Mouse (Mus musculus): Measurements from ENCODE around the gene Cdrt4. TPM values are rescaled to one million over a fixed set of nuclear protein-coding genes. Genes with fewer than 3 reads are reported as not detected.
A peak's percentile ranks its signal among the peaks of the same experiment; 100 is the strongest.

Gene Cdrt4
- total RNA-seq (2021) = not detected

DNA sequence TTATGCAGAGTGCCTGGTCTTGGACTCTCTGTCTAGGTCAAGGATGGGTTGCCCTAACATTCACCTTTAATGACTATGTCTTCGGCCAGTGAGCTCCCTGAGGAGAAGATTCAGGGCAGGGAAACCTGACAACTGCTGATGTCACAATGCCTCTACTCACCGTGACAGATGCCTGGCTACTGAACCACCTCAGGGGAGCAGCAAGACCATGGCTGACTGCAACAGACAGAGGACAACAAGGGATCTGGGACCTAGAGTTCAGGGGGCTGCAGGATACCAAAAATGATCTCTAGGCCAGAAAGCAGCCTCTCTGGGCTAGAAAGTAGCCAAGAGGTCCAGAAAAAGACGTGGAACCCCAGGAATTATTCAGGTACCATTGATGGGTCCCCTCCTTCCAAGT lies at the start of gene Cdrt4:
TSS of gene Cdrt4 (plus strand) at position 182 of the 400 bp plus-strand sequence.
- no peak for DNase-seq
- intact Hi-C loops (cut with DNase I) = no loop called here

DNA sequence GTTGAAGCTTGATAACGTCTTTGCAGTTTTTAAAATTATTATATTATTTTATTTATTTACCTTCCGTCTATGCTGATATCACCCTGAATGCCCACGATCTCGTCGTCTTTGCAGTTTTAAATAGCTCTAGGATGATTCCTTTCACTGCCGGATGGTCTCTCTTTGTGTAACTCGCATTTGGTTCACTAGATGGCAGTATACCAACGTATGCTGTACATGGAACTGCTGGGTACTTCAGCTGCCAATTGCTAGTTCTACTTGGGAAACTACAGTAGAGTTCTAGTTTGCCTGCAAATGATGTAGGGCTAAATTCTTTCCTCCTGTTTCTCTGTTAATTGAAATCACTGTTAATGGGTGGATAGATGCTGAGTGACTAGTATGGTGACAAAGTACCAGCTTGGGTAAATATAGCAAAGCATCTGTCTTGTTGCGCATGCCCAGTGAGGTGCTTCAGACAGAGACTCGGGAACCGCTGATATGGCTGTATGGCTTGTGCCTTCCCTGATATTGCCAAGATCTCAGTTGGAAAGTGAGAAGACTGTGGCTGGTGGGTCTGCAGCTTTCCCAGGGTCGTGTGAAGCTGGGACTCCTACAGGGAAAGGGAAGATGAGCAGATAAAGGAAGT lies 49.2 kb upstream of the Cdrt4 start:
- DNase-seq = peak; percentile 84 to 90
- intact Hi-C loops (cut with DNase I) = loop anchor here (2.0 kb wide), 1 partner anchor 269 kb away; no protein-coding TSS in a partner anchor

DNA sequence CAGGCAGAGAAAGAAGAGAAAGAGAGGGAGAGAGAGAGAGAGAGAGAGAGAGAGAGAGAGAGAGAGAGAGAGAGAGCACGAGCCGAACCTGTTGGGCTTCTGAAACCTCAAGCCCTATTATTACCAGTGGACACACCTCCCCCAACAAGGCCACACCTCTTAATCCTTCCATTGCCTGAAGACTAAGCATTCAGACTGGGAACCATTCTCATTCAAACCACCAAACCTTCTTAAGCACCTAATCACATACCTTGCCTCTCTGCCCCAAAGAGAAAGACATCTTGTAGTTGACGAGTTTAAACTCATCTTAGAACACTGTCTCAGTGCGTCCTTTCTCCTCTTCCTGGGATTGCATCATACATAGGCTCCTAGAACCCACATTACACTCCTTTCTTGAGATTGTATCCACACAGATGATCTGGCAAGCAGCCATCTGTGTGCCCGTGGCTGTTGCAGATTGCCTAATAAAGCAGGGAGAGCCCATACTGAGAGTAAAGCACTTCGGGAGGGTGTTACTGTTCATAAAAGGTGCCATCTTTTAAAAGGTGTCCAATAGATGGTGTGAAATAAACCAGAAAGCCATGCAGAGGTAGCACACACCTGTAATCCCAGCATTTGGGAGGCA lies 47.0 kb upstream of the Cdrt4 start:
- DNase-seq = no peak
- intact Hi-C loops (cut with DNase I) = loop anchor here (2.0 kb wide), 1 partner anchor 267 kb away; no protein-coding TSS in a partner anchor

DNA sequence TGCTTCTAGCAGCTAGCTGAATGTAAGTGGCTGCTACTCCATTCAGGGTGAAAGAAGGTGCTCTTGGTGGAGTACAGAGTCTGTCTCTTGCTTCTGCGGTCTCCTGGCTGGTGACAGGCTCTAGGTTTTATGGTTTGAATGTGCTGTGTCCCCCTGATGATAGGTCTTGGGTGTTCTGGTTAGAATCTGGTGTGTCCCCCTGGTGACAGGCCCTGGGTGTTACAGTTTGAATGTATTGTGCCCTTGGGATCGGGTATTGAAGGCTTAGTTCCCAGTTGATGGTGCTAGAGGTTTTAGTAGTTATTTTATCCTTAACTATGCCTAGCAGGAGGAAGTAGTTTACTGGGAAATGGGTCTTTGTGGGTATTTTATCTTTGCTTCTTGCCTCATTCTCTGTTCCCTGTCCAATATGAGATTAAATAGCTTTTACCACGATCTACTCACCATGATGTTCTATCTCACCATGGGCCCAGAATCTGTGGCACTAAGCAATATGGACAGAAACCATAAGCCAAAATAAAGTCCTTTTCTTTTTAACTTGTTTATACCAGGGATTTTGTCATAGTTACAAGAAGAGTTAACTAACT lies 41.2 kb upstream of the Cdrt4 start:
- intact Hi-C loops (cut with DNase I) = loop anchor here (10.0 kb wide), 1 partner anchor 485 kb away; no protein-coding TSS in a partner anchor
- DNase-seq = no peak

DNA sequence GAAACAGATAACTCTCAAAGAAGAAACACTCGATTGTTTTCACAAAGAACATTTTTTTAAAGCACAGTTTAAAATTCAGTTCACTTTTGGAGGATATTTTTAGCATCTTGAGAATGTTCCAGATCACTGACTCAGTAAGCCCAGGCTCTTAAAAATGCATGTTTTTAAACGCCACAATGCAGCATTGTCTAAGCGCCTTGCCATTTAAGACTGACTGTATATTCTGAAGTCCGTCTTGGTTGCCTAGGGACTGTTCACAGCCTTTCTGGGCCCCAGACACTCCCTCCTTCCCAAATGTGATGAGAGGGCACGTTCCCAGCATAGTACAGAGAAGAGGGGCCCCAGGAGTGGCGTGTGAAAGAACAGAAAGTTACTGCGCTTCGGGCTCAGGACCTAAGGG lies 39.6 kb upstream of the Cdrt4 start:
- intact Hi-C loops (cut with DNase I) = loop anchor here (10.0 kb wide), 1 partner anchor 483 kb away; no protein-coding TSS in a partner anchor
- peak in 1 of 2 experiments; percentile 28 for DNase-seq

DNA sequence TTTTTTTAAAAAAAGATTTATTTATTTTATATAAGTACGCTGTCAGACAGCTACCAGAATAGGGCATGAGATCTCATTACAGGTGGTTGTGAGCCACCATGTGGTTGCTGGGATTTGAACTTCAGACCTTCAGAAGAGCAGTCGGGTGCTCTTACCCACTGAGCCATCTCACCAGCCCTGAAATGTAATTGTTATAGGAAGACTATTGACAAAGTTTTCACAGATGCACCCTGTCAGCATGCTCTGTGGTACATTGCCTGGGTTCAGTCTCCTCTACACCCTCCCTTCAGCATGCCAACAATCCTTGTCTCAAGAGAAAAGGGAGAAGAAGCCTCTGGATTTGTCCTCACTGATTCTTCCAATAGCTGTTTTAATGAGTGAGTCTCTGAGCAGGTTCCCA lies 37.9 kb upstream of the Cdrt4 start:
- intact Hi-C loops (cut with DNase I) = loop anchor here (10.0 kb wide), 1 partner anchor 482 kb away; no protein-coding TSS in a partner anchor
- no peak for DNase-seq

DNA sequence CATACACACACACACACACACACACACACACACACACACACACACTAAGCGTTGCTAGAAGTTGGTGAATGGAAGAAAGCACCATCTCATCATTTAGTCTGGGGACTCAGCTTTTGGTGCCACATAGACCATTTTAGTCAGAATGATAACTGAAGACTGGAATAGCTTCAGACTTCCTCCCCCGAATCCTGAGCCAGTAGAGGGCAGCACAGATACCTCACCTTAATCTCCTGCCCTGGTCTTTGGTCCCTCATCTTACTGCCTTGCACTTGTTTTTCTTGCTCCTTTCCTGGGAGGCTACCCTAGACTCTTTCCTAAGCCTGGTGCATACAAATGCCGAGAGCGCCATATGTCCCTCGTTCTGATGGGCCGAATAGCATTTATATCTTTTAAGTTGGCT lies 36.5 kb upstream of the Cdrt4 start:
- DNase-seq = peak in 1 of 2 experiments; percentile 54
- intact Hi-C loops (cut with DNase I) = loop anchor here (10.0 kb wide), 1 partner anchor 480 kb away; no protein-coding TSS in a partner anchor

DNA sequence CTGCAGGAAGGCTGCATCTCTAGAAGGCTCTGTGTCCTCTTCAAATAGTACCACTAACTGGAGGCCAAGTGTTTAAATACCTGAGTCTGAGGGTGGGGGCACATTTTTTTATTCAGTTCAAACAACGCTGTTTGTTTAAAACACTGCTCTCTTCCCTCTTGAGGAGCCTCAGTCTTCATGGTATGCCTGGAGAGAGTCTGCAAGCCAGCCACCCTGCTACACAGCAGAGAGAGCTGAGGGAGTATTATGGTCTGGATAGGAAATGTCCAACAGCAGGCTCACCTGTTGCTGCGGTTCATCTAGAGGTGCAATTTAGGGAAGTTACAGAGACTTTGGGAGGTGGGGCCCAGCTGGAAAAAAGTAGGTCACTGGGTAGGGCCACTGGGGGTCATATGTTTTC lies 35.5 kb upstream of the Cdrt4 start:
- intact Hi-C loops (cut with DNase I) = loop anchor here (10.0 kb wide), 1 partner anchor 479 kb away; no protein-coding TSS in a partner anchor
- no peak for DNase-seq

DNA sequence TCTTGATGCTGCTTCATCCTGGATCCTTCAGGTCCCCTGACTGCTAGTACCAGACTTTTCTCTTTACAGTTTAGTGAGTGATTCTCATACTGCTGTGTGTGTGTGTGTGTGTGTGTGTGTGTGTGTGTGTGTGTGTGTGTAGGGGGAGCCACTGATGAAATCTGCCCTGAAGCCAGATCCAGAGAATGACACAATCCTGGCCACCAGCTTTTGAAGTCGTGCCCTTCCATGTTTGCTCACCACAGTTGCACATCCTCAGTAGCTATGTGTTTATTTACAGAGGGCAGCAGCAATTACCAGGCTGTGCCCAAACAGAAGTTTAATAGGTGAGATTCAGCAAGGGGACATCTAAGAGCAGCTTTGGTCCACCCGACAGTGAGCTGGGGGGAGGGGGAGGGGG lies 34.2 kb upstream of the Cdrt4 start:
- no peak for DNase-seq
- intact Hi-C loops (cut with DNase I) = loop anchor here (10.0 kb wide), 1 partner anchor 478 kb away; no protein-coding TSS in a partner anchor

DNA sequence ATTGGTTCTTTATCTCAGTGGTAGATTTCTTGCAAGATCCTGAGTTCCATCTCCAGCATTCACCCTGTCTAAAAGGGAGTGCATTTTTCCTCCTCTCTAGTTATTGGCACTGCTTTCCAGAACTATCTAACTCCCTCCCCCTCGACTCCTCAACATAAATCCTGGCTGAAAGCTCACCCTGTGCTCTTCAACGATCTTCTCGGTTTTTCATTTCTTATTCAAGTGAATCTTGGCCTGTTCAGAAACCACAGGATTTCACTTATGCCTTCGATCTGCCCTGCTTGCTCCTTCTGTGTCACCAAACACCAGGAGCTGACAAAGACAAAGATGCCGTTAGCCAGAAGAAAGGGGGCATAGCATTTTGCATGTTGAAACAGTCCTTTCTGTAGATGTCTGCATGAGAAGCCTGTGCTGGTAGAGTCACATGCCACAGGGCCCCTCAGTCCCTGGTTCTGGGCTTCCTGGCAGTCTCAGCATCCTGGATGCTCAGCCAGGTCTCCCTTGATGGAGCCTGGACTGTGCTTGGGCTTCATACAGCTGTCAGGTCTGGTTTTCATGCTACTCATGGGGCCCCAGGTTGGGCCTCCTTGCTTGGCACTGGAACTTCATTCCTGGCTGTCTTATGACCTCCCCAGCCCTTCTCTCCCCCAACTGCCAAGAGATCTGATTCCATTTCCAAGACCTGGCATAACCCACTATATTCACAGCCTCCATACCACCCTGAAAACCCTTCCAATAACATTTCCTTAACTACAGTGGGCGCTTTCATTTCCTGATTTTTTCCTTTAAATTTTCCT lies 30.8 kb upstream of the Cdrt4 start:
- DNase-seq = no peak
- intact Hi-C loops (cut with DNase I) = loop anchor here (2.0 to 10.0 kb wide), 2 partner anchors 77 to 475 kb away; no protein-coding TSS in a partner anchor

DNA sequence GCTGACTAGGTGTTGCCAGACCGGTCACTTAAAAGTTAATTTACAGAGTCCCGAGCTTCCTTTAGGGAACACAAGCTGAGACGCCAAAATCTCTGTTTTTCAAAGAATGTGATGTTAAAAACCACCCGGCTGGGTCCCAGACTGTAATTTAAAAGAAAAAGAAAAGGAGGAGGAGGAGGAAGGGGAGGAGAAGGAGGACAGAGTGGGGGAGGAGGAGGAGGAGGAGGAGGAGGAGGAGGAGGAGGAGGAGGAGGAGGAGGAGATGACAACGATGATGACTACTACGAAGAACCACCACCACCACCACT lies 30.3 kb upstream of the Cdrt4 start:
- no peak for DNase-seq
- intact Hi-C loops (cut with DNase I) = loop anchor here (1.0 to 2.0 kb wide), 3 partner anchors 76 to 245 kb away; no protein-coding TSS in a partner anchor

DNA sequence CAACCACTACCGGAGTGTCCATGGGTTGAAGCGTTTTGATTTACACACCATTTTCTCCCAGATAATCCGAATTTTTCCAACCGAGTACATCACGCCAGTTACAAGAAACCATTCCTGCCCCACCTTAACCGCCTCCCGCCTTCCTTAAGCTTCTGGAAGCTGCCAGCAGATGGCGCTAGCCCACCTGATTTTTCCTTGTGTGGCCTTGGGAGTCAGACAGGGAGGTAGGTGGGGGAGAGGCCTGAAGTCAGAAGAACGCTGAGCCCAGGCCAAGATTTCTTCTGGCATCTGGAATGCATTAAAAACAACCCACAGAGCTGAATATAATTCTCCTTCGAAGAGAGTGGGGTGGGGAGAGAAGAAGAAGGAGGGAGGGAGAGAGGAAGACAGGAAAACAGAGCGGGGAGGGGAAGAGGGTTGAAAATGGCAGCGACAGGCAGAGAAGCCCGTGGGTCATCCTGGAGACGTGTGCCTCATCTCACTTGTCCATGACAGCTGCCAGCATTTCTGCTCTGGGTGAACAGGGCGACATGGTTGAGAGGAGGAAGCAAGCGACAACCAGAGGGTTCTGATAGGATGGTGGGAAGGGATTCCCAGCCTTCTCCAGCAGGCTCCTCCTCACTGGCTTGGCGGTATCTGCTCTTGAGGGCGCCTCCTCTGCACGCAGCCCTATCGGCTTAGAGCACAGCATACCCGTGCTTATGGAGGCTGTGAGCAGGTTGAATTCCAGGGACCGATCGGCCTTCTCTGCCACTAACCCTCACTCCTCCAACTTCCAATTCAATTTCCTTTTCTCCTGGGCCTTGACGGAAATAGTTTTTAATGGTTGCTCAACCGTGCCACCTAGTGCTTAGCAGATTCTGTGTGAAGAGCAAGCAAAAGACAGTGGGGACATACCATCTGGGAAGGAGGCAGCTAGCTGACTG lies 29.7 kb upstream of the Cdrt4 start:
- intact Hi-C loops (cut with DNase I) = loop anchor here (1.0 to 2.0 kb wide), 3 partner anchors 75 to 244 kb away; no protein-coding TSS in a partner anchor
- DNase-seq = peak; percentile 95 to 97

DNA sequence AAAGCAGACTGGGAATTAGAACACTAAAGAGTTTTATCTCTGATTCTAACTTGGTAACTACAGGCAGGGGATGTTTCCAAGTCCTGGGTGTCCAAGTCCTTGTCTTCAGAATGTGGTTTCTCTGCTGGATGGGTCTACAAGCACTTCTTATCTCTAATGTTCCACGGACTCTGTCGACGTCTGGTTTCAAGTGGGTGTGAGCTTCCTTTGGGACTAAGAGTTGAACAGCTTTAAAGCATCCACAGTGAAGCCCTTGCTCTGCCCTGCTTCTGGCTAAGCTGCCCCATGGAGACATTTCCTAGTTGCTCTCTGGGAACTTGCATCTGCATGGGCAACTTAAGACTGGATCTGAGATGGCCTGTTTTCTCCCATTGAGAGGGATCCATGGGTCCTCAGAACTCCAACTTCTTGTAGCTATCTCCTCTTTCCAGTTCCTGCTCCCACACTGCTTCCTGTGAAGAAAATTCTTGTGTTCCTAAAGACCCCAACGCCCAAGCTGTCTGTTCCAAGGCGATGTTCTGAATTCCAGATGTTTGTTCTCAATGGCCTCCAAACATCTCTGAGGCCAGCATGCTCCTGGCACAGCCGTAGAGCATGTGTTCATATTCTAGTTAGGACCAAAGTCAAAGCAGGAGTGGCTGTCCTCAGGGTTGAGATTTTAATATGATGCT lies 26.8 kb upstream of the Cdrt4 start:
- intact Hi-C loops (cut with DNase I) = no loop called here
- DNase-seq = peak; percentile 63 to 76

DNA sequence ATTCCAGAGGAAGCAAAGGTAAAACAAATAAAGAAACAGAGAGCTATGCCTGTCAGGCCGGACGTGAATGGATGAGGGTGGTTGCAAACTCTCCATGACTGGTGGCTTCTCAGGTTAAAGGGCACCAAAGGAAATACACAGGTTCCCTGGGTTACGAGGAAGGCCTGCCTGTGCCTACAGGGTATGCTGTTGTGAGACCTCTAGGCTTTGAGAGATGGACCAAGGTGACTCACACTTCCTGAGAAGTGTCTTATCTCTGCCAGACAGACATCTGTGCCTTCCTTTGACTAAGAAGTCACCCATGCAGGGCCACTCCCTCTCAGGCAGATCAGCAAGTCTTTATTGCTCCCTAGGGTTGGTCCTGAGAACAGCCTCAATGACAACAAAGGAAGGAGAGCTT lies 21.2 kb upstream of the Cdrt4 start:
- no peak for DNase-seq
- intact Hi-C loops (cut with DNase I) = no loop called here

DNA sequence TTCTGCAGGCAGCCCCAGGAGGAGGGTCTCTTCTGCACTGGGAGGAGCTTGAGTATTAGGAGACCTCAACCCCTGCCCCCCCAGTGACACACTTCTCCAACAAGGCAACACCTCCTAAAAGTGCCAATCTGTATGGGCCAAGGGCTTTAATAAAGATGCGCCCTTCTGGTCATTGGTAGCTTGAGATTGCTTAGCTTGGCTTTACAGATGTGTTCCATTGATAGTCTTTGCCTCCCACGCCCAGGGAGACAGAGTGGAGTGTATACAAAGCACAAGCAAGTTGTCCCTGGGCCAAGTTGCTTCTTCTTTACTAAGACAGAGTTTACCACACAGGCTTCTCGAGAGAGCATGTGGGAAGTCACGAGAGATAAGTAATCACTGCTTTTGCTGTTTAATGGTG lies 20.4 kb upstream of the Cdrt4 start:
- no peak for DNase-seq
- intact Hi-C loops (cut with DNase I) = no loop called here

DNA sequence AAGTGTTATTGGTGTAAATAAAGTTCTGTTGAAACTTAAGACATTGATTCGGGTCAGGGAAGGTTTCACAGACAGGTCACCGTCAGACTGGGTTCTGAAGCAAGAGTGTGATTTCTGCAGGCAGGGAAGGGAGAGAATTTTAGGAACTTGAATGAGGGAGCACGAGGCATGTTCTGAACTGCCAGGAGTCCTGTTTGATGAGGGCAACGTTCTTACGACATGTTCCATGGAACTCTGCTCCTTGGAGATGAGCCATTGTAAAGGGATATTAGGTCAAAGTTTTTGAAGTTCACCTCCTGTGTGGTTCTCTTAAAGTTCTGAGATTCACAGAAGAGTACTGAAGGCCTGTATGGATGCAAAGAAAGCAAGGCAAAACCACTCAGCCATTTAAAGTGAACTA lies 19.9 kb upstream of the Cdrt4 start:
- no peak for DNase-seq
- intact Hi-C loops (cut with DNase I) = no loop called here

DNA sequence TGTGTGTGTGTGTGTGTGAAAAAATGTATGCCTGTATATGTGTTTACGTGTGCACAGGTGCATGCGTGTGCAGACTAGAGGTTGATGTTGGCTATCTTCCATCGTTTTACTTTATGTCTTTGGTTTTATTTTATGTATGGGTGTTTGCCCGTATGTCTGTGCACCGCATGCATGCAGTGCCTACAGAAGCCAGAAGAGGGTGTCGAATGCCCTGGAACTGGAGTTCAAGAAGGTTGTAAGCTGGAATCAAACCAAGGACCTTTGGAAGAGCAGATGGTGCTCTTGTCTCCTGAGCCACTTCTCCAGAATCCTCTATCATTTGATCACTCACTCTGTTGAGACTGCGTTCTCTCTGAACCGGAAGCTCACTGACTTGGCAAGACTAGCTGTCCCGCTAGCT lies 17.9 kb upstream of the Cdrt4 start:
- no peak for DNase-seq
- intact Hi-C loops (cut with DNase I) = no loop called here

DNA sequence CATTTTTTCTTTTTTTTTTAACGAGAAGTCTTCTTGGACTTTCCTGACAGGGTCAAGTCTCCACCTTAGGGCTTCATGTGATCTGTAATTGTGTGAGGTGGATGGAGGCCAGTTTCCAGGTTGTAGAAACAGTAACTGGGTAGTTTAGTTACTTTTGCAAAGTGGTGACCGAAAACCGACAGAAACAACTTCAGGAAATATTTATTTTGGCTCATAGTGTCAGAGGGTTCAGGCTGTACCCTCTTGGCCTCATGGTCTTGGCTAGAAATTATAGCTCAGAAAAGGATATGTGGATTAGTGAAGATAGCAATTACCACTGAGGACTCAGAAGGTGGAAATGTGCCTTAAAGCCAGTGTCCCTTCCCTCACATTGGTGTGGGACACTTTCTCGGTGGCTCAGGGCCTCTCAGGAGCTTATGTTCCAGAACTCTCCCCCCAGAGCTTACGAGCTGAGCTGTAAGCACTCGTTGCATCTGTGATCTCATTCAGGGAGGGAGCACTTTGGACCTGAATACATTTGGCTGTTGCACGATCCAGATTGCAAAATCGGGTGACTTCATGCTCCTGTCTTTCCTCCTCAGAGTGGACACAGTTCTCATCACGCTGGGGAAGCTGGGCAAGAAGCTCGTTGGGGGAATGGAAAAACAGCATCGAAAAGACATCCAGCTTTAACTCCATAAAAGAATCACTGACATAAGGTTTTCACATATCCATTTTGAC lies 16.0 kb upstream of the Cdrt4 start:
- peak; percentile 49 to 60 for DNase-seq
- intact Hi-C loops (cut with DNase I) = no loop called here

DNA sequence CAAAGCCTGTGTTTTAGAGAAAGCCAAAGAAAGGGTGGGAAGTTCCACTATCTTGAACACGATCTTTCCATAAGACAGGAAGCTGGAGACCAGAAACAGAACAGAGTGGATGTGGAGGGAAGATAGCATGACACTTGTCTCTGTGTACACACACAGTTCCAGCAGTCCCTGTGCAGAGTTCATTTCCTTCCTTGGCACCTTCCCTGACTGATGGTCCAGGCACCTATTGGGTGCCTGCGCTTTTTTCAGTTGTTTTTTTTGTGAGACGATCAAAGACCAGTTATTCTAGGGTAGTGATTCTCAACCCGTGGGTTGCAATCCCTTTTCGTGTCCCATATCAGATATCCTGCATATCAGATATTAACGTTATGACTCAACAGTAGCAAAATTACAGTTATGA lies 13.0 kb upstream of the Cdrt4 start:
- intact Hi-C loops (cut with DNase I) = no loop called here
- no peak for DNase-seq
